Mouse (Mus musculus): ENCODE data around the gene Ccar1.
"Not testable (repeated sequence)": the region's sequence is repeated elsewhere in the genome, so short reads cannot be mapped to it uniquely, and the experiment has no call there.

Ccar1 gene

GRCm38 (mm10) chr10:62725771-62726687 lies 66.1 kb downstream of the Ccar1 start, which contains the start of gene Stox1:
Stox1 (minus strand) TSS chr10:62726128.
- DNase-seq (ENCODE audit: low spot score in 2 of 2) = peak; percentile 20 to 34

- no peak for DNase-seq (ENCODE audit: low spot score in 2 of 2)
Measured at GRCm38 (mm10) chr10:62724936-62725335, 67.2 kb downstream of the Ccar1 start.

GRCm38 (mm10) chr10:62722701-62723100 lies 69.4 kb downstream of the Ccar1 start:
- DNase-seq (ENCODE audit: low spot score in 2 of 2) = no peak

- not testable (repeated sequence) for DNase-seq (ENCODE audit: low spot score in 2 of 2)
Measured at GRCm38 (mm10) chr10:62720574-62720973, 71.5 kb downstream of the Ccar1 start.

- DNase-seq (ENCODE audit: low spot score in 2 of 2) = no peak
Measured at GRCm38 (mm10) chr10:62713457-62713856, 78.6 kb downstream of the Ccar1 start.

GRCm38 (mm10) chr10:62703579-62703978 lies 88.5 kb downstream of the Ccar1 start:
- no peak for DNase-seq (ENCODE audit: low spot score in 2 of 2)

GRCm38 (mm10) chr10:62702436-62702835 lies 89.7 kb downstream of the Ccar1 start:
- DNase-seq (ENCODE audit: low spot score in 2 of 2) = no peak
